Mouse (Mus musculus): ENCODE results near the gene Vmn2r100. TPM values are rescaled to one million over a fixed set of nuclear protein-coding genes. Genes with fewer than 3 reads are reported as not detected.

Gene Vmn2r100
- not detected for total RNA-seq (2023)

GRCm38 (mm10) chr17:19504432-19504831 is at the start of gene Vmn2r100:
TSS of gene Vmn2r100 (plus strand) at chr17:19504732.

DNA sequence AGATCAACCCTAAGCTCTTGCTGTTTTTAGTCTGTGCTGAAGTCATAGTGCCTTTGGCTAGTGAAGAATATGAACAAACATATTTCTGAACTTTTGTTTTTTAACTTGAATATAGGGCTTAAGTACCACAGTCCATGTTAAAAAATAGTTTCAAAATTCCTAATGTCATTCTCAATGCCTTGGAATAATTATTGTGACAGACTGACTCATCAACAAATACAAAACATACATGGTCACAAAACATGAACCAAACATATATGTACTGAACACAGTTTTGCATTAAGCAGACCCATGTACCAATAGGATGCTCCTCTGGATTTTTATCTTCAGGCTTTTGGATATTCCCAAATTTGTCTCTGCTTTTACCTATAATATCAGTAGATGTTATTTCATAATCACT is 72.4 kb downstream of the Vmn2r100 start, which contains the start of gene Vmn2r101:
TSS of gene Vmn2r101 (plus strand) at position 301 of the 400 bp plus-strand sequence.

Other genes starting within 250 kb of the Vmn2r100 start
- not detected for gene Vmn2r99, start 142.8 kb upstream of the Vmn2r100 start, total RNA-seq (2023)
- gene Vmn2r101, start 72.5 kb downstream of the Vmn2r100 start, total RNA-seq (2023), result not detected
- gene Vmn2r102, start 155.6 kb downstream of the Vmn2r100 start, total RNA-seq (2023), result not detected

Data from CD8-positive naive resting alpha-beta T cell, adult 57 days (primary cell).